Mouse (Mus musculus): ENCODE measurements around the gene Map3k5. TPM values are rescaled to one million over a fixed set of nuclear protein-coding genes. Genes with fewer than 3 reads are reported as not detected.
"Not testable (repeated sequence)": the region's sequence is repeated elsewhere in the genome, so short reads cannot be mapped to it uniquely, and the experiment has no call there.

Map3k5 gene
- polyA plus RNA-seq, 1 experiment from 2014 or later: 0.88 TPM

DNA sequence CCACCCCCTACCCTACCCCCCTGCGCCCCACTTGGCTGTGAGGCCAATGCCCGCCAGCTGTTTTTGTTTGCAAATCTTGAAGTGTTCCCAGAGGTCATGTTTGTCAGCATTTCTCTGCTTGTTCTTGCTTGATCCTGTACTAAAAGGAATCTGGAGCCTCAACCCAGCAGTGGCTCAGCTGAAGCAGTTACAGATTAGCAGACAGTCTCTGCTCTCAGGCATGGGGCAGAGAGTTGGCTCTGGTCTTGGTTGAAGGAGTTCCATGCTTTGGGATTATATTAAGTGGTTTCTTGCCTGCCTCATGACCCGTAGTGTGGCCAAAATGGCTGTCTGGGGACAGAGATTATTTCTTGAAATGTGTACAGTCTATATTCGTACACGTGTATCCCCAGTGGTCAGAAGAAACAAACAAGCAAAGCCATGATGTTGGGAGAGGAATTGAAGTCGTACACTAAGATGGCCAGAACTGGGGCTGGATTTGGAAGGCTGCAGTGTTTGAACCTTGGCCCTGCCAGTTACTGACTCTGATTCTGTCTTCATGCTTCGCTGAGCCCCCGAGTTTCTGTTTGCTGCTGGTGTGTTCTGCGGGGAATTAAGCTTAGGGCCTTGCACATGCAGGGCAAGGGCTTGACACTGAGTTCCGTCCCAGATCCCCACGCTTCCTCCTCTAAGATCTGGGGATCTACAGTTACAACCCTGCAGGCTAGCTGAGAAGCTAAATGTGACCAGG, 18.9 kb downstream of the Map3k5 start:
- no peaks in the 10 kb centered on the region for H3K4me1 ChIP-seq
- H3K4me3 ChIP-seq: no peak overlapping the region
- H3K36me3 ChIP-seq: no peaks in the 10 kb centered on the region
- 92% methylated on average over 11 of the region's 11 CpGs for WGBS
- H3K4me2 ChIP-seq (replicated peaks): no peak overlapping the region
- H3K9ac ChIP-seq (replicated peaks): no peak overlapping the region
- no peaks in the 10 kb centered on the region for H3K27me3 ChIP-seq
- no peak overlapping the region for H3K27ac ChIP-seq (replicated peaks)
- ATAC-seq (replicated peaks): no peak
- no peaks in the 10 kb centered on the region for H3K9me3 ChIP-seq

DNA sequence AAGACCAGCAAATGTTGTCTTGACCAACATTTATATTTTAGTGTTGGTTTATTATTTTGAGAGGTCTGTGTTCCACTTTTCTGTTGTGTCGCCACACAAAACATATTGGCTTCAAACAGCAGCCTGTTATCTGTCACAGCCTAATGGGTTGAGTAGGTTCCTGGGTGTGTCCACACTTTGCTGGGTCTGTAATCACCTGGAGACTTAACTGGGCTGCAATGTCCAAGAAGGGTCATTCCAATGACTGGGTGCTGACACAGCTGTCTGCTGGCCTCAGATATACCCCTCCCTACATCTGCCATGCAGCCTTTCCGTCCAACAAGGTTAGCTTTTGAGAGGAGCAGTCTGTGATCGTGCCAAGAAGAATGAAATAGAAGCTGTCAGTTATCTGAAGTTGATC, 20.3 kb downstream of the Map3k5 start:
- Histone ChIP-seq H3K27ac (replicated peaks) (no peak overlapping the region), H3K4me2 (replicated peaks) (no peak overlapping the region), H3K9me3 (no peaks in the 10 kb centered on the region), H3K4me1 (no peaks in the 10 kb centered on the region), H3K36me3 (no peaks in the 10 kb centered on the region), H3K4me3 (no peak overlapping the region), H3K9ac (replicated peaks) (no peak overlapping the region), H3K27me3 (no peaks in the 10 kb centered on the region)
- no peak for ATAC-seq (replicated peaks)
- WGBS: 88% methylated on average over 3 of the region's 3 CpGs

DNA sequence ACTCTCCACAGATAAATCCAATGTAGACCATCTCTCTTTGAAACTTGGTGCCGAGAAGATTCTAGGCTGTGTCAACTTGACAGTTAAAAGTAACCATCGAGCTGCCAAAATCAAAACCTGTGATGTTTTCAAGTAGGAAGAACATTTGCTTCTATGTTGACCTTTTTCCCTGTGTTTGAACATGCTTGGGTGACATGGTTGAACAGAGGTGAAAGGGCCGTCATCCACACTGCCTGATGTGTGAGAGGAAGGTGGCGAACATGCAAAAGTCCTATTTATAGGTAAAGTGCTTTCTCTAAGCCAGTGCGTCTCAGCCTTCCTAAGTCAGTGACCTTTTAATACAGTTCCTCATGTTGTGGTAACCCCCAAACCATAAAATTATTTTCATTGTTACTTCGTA, 21.5 kb downstream of the Map3k5 start:
- H3K4me3 ChIP-seq: no peak overlapping the region
- no peak overlapping the region for H3K9ac ChIP-seq (replicated peaks)
- no peak overlapping the region for H3K4me2 ChIP-seq (replicated peaks)
- H3K4me1 ChIP-seq: no peaks in the 10 kb centered on the region
- H3K27me3 ChIP-seq: no peaks in the 10 kb centered on the region
- H3K27ac ChIP-seq (replicated peaks): no peak overlapping the region
- no peaks in the 10 kb centered on the region for H3K9me3 ChIP-seq
- ATAC-seq (replicated peaks): no peak
- no peaks in the 10 kb centered on the region for H3K36me3 ChIP-seq
- 93% methylated on average over 6 of the region's 6 CpGs for WGBS

DNA sequence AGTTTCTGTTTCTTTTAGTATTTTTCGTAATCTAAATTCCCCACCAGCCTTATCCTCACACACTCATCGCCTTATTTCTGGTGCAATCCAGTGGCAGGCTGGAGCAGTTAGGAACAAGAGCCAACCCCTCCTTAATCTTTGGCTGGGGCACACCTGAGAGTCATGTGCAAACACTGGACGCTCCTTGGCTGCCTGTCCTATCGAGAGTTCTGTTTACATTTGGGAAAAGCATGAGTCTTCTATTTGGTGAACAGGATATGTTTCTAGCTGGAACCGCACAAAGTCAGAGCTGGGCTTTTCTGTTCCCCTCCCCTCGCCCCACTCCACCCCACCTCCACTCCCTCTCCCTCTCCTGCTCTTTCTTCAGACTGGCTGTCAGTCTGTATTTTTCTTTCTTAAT, 22.5 kb downstream of the Map3k5 start:
- H3K9ac ChIP-seq (replicated peaks): no peak overlapping the region
- H3K36me3 ChIP-seq: no peaks in the 10 kb centered on the region
- H3K27me3 ChIP-seq: no peaks in the 10 kb centered on the region
- no peak overlapping the region for H3K27ac ChIP-seq (replicated peaks)
- no peak for ATAC-seq (replicated peaks)
- WGBS: 74% methylated on average over 6 of the region's 6 CpGs
- no peaks in the 10 kb centered on the region for H3K9me3 ChIP-seq
- no peak overlapping the region for H3K4me2 ChIP-seq (replicated peaks)
- no peak overlapping the region for H3K4me3 ChIP-seq
- H3K4me1 ChIP-seq: no peaks in the 10 kb centered on the region

DNA sequence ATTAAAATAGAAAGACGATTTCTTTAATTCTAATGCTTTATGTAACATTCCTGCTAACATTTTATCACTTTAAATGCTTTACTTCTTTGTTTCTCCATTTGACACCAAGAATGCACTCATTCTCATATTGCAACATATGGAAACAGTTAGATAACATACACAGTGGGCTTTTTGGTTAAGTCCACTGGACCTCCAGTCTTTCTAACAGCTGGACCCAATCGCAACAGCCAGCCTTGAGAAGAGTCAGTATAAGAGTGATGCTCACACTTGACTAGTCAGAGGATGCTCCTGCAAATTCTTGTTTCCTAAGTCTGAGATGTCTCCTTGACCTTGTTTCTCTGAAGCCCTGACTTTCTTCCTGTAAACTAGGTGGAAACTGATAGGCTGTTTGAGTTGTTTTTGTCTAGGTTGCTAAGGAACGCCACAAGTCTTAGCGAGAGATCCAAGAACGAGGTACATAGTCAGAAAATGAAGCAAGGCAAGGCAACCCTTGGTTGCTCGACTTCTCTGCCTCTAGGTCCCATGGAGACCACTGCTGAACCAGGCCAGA, 26.6 kb downstream of the Map3k5 start:
- Histone ChIP-seq H3K27ac (replicated peaks) (no peak overlapping the region), H3K4me2 (replicated peaks) (no peak overlapping the region), H3K27me3 (no peaks in the 10 kb centered on the region), H3K4me3 (no peak overlapping the region), H3K36me3 (no peaks in the 10 kb centered on the region), H3K4me1 (no peaks in the 10 kb centered on the region), H3K9ac (replicated peaks) (no peak overlapping the region), H3K9me3 (no peaks in the 10 kb centered on the region)
- WGBS: 87% methylated on average over 6 of the region's 6 CpGs
- ATAC-seq (replicated peaks): no peak

DNA sequence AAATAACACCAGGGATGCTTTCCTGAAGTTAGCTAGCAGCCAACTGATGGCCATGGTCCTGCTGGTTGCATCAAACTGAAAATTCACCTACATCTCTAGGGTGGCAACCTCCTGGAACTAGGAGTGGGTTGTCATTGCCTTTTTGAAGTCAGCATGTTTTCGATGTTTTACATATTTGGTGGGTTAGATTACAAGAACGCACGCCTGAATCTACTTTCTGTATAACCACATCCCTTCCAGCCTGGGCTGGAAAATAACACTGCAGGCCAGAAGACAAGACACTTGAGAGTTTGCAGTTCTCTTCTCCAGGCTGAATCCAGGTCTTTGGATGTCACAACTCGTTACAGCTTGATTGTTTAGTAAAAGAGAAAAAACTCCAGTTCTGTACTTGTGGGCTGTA, 28.5 kb downstream of the Map3k5 start:
- ATAC-seq (replicated peaks): no peak
- H3K4me2 ChIP-seq (replicated peaks): no peak overlapping the region
- H3K27ac ChIP-seq (replicated peaks): no peak overlapping the region
- no peaks in the 10 kb centered on the region for H3K9me3 ChIP-seq
- WGBS: 80% methylated on average over 4 of the region's 4 CpGs
- no peaks in the 10 kb centered on the region for H3K4me1 ChIP-seq
- H3K4me3 ChIP-seq: no peak overlapping the region
- H3K36me3 ChIP-seq: no peaks in the 10 kb centered on the region
- H3K27me3 ChIP-seq: no peaks in the 10 kb centered on the region
- no peak overlapping the region for H3K9ac ChIP-seq (replicated peaks)

DNA sequence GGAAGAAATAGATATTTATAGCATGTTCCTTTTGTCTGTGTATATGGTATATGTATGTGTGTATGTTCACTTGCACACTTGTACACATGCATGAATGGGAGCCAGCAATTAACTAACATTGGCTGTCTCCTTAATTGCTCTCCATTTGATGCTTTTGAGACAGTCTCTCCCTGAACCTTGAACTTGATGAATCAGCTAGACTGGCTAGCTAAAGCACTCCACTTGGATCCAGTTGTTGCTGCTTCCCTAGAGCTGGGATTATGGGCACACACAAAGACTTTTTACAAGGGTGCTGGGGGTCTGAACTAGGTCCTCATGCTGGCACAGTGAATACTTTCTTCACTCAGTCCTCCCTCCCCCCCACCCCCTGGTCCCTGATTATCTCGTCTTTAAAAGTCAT, 28.9 kb downstream of the Map3k5 start:
- H3K36me3 ChIP-seq: no peaks in the 10 kb centered on the region
- H3K27me3 ChIP-seq: no peaks in the 10 kb centered on the region
- H3K4me1 ChIP-seq: no peaks in the 10 kb centered on the region
- ATAC-seq (replicated peaks): no peak
- WGBS: 36% methylated on average over 1 of the region's 1 CpGs
- H3K4me3 ChIP-seq: no peak overlapping the region
- no peak overlapping the region for H3K9ac ChIP-seq (replicated peaks)
- H3K4me2 ChIP-seq (replicated peaks): no peak overlapping the region
- H3K9me3 ChIP-seq: no peaks in the 10 kb centered on the region
- no peak overlapping the region for H3K27ac ChIP-seq (replicated peaks)

DNA sequence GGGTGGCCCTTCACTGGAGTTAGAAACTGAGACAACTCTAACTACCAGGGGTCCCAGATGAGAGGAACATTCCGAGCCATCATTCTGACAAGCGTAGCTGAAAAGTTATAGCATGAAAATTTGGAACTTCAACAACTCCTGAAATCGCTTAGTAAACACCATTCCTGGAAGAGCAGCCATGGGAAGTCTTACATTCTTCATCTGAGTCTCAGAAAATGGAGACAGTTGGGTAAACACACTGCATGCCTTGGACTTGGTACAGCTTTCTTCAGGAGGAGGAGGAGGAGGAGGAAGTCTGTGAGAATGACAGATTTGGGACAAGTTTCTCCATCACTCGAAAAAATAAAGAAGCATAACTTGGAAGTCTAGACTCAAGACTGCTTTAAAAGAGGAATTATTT, 29.8 kb downstream of the Map3k5 start:
- no peak for ATAC-seq (replicated peaks)

DNA sequence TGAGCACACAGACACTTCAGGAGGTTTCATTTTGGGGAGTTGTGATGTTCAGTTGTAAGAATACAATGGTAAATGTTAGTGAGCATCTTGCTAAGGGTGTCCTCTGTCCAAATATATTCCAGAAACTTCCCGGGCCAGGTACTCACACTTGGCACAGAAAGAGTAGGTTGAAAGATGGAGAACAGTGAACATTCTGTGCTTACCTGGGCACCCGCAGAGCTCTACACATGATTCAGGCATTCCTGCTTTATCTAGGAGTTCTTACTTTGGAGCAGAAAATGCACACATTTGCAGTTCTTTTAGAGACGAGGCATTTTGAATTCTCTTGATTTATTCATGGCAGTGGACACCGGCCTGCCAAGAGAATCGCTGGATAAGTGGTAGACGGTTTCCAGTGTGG, 32.3 kb downstream of the Map3k5 start:
- no peaks in the 10 kb centered on the region for H3K9me3 ChIP-seq
- H3K27ac ChIP-seq (replicated peaks): no peak overlapping the region
- no peak for ATAC-seq (replicated peaks)
- H3K9ac ChIP-seq (replicated peaks): no peak overlapping the region
- H3K4me2 ChIP-seq (replicated peaks): no peak overlapping the region
- no peaks in the 10 kb centered on the region for H3K36me3 ChIP-seq
- WGBS: 72% methylated on average over 6 of the region's 6 CpGs
- no peak overlapping the region for H3K4me3 ChIP-seq
- no peaks in the 10 kb centered on the region for H3K27me3 ChIP-seq
- H3K4me1 ChIP-seq: no peaks in the 10 kb centered on the region

More for the DNA sequence above, 29.8 kb downstream of the Map3k5 start:
- no peak overlapping the region for H3K4me3 ChIP-seq
- no peaks in the 10 kb centered on the region for H3K27me3 ChIP-seq
- WGBS: 87% methylated on average over 4 of the region's 4 CpGs
- no peak overlapping the region for H3K4me2 ChIP-seq (replicated peaks)
- H3K4me1 ChIP-seq: no peaks in the 10 kb centered on the region
- no peak overlapping the region for H3K27ac ChIP-seq (replicated peaks)
- no peaks in the 10 kb centered on the region for H3K36me3 ChIP-seq
- H3K9me3 ChIP-seq: no peaks in the 10 kb centered on the region
- H3K9ac ChIP-seq (replicated peaks): no peak overlapping the region

DNA sequence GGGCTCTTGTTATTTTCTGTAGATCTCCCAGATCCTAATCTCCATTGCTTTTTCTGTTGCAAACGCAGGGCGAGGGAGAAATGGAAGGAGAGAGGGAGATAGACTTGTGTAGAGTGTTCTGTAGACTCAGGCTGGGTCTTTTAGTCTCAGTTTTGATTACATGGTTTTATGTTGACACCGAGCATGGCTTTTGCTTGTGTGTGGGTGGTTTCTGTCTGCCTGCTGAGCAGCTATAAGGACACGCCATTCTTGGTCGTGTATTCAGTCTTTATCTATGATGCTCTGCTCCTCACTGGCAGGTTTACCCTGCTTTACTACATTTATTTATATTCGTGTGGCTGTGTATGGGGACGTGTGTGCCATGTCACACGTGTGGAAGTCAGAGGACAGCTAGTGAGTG, 34.2 kb downstream of the Map3k5 start:
- H3K9ac ChIP-seq (replicated peaks): no peak overlapping the region
- ATAC-seq (replicated peaks): no peak
- H3K27me3 ChIP-seq: no peaks in the 10 kb centered on the region
- H3K36me3 ChIP-seq: no peaks in the 10 kb centered on the region
- no peak overlapping the region for H3K4me3 ChIP-seq
- H3K27ac ChIP-seq (replicated peaks): no peak overlapping the region
- no peaks in the 10 kb centered on the region for H3K4me1 ChIP-seq
- 84% methylated on average over 8 of the region's 8 CpGs for WGBS
- H3K9me3 ChIP-seq: no peaks in the 10 kb centered on the region
- H3K4me2 ChIP-seq (replicated peaks): no peak overlapping the region

DNA sequence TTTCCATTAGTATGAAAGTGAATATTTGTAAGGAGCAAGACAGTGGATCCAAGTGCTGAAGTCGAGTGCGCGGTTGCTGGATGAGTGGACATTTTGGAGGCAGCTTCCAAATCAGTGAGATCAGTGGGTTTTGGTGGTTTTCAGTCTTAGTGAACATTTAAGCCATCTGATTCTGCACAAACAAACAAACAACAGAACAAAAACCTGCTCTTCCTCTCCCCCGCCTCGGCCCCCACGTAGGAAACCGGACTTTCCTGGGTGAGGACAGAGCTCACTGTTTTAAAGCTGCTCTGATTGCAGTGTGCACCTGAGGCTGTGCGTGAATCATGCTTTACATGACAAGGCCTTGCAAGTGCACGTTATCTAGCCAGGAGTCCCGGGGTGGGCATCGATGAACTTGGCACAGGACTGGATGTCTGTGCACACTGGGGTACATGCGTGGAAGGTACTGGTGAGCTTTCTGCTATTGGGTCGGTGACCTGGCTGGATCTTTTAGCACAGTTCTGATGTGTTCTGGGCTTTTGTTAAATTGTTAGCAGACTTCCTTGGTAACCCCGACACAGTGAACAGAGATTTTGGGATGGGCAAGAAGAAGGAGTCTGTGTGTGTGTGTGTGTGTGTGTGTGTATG, 35.7 kb downstream of the Map3k5 start:
- 84% methylated on average over 14 of the region's 14 CpGs for WGBS
- Histone ChIP-seq H3K9me3 (no peaks in the 10 kb centered on the region), H3K4me2 (replicated peaks) (no peak overlapping the region), H3K36me3 (no peaks in the 10 kb centered on the region), H3K4me1 (no peaks in the 10 kb centered on the region), H3K27ac (replicated peaks) (no peak overlapping the region), H3K27me3 (no peaks in the 10 kb centered on the region), H3K9ac (replicated peaks) (no peak overlapping the region), H3K4me3 (no peak overlapping the region)
- no peak for ATAC-seq (replicated peaks)

DNA sequence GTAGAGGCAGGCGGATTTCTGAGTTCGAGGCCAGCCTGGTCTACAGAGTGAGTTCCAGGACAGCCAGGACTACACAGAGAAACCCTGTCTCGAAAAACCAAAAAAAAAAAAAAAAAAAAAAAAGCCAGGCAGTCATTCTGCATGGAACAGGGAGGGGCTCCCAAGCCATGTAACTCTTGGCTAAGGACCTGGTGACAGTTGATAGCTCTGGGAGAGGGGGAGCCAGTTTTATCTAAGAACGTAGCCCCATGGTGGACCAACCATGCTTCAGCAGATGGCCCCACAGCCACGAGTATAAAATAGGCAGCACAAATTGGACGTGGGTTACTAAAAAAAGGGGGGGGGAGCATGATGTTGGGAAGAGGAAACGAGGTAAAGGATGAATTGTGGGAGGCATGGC, 37.2 kb downstream of the Map3k5 start:
- not testable (repeated sequence) for H3K4me3 ChIP-seq; H3K36me3 ChIP-seq; H3K4me2 ChIP-seq (replicated peaks); ATAC-seq (replicated peaks); H3K9me3 ChIP-seq; H3K4me1 ChIP-seq; H3K27me3 ChIP-seq; H3K27ac ChIP-seq (replicated peaks); H3K9ac ChIP-seq (replicated peaks)
- WGBS: 77% methylated on average over 7 of the region's 7 CpGs

Data from forebrain, embryonic 15.5 days (tissue).